Mouse (Mus musculus): ENCODE results near the gene Cenpu. TPM values are rescaled to one million over a fixed set of nuclear protein-coding genes. Genes with fewer than 3 reads are reported as not detected.
"Not testable (repeated sequence)": the region's sequence is repeated elsewhere in the genome, so short reads cannot be mapped to it uniquely, and the experiment has no call there.

Cenpu gene
- polyA plus RNA-seq, 1 experiment from 2014 or later, result 19.6 TPM

- no peak overlapping the region for H3K4me2 ChIP-seq (ENCODE audit: low read length)
- ATAC-seq (no peak), DNase-seq (ENCODE audit: low spot score) (no peak)
- 80% methylated on average over 7 of the region's 7 CpGs for WGBS
- peaks cover 21% of the 10 kb centered on the region for H3K36me3 ChIP-seq (ENCODE audit: control insufficient read depth, insufficient read depth, low read length)
- no peak overlapping the region for H3K4me3 ChIP-seq (ENCODE audit: low read depth, low read length)
- no peak overlapping the region for H3K9ac ChIP-seq (ENCODE audit: low read length)
- no peaks in the 10 kb centered on the region; the same call in 1 of the 2 replicates for H3K4me1 ChIP-seq (ENCODE audit: control insufficient read depth, insufficient read depth, low read length)
- H3K9me3 ChIP-seq (replicated peaks; ENCODE audit: control insufficient read depth, low read length), result no peaks in the 10 kb centered on the region
- no peaks in the 10 kb centered on the region for H3K27me3 ChIP-seq (replicated peaks; ENCODE audit: control insufficient read depth, insufficient read depth, low read length)
- H3K27ac ChIP-seq (ENCODE audit: low read depth, low read length), result no peak overlapping the region
These were observed 15.2 kb downstream of the Cenpu start for GRCm38 (mm10) chr8:46566914-46567529.

GRCm38 (mm10) chr8:46567946-46568345, 16.1 kb downstream of the Cenpu start:
- no peak for ATAC-seq
- H3K4me2 ChIP-seq (ENCODE audit: low read length), result no peak overlapping the region
- no peak overlapping the region for H3K9ac ChIP-seq (ENCODE audit: low read length)

GRCm38 (mm10) chr8:46568942-46569341, 17.1 kb downstream of the Cenpu start:
- Histone ChIP-seq H3K4me2 (ENCODE audit: low read length) (no peak overlapping the region), H3K9me3 (replicated peaks; ENCODE audit: control insufficient read depth, low read length) (no peaks in the 10 kb centered on the region), H3K27ac (ENCODE audit: low read depth, low read length) (no peak overlapping the region), H3K4me1 (ENCODE audit: control insufficient read depth, insufficient read depth, low read length) (no peaks in the 10 kb centered on the region; the same call in 1 of the 2 replicates), H3K27me3 (replicated peaks; ENCODE audit: control insufficient read depth, insufficient read depth, low read length) (no peaks in the 10 kb centered on the region), H3K9ac (ENCODE audit: low read length) (no peak overlapping the region), H3K4me3 (ENCODE audit: low read depth, low read length) (no peak overlapping the region), H3K36me3 (ENCODE audit: control insufficient read depth, insufficient read depth, low read length) (peaks cover 23% of the 10 kb centered on the region)
- ATAC-seq, result no peak
- 81% methylated on average over 2 of the region's 2 CpGs for WGBS
- DNase-seq (ENCODE audit: low spot score), result peak; percentile 16

More at GRCm38 (mm10) chr8:46567946-46568345, 16.1 kb downstream of the Cenpu start:
- WGBS, result 90% methylated on average over 8 of the region's 8 CpGs
- Histone ChIP-seq H3K27ac (ENCODE audit: low read depth, low read length) (no peak overlapping the region), H3K4me3 (ENCODE audit: low read depth, low read length) (no peak overlapping the region), H3K27me3 (replicated peaks; ENCODE audit: control insufficient read depth, insufficient read depth, low read length) (no peaks in the 10 kb centered on the region), H3K9me3 (replicated peaks; ENCODE audit: control insufficient read depth, low read length) (no peaks in the 10 kb centered on the region), H3K36me3 (ENCODE audit: control insufficient read depth, insufficient read depth, low read length) (peaks cover 17% of the 10 kb centered on the region), H3K4me1 (ENCODE audit: control insufficient read depth, insufficient read depth, low read length) (no peaks in the 10 kb centered on the region; the same call in 1 of the 2 replicates)
- DNase-seq (ENCODE audit: low spot score), result no peak

- WGBS, result 86% methylated on average over 19 of the region's 19 CpGs
- Histone ChIP-seq H3K4me3 (ENCODE audit: low read depth, low read length) (no peak overlapping the region), H3K9ac (ENCODE audit: low read length) (no peak overlapping the region), H3K36me3 (ENCODE audit: control insufficient read depth, insufficient read depth, low read length) (peaks cover 27% of the 10 kb centered on the region), H3K9me3 (replicated peaks; ENCODE audit: control insufficient read depth, low read length) (no peaks in the 10 kb centered on the region), H3K27me3 (replicated peaks; ENCODE audit: control insufficient read depth, insufficient read depth, low read length) (no peaks in the 10 kb centered on the region), H3K4me1 (ENCODE audit: control insufficient read depth, insufficient read depth, low read length) (no peaks in the 10 kb centered on the region; the same call in 1 of the 2 replicates), H3K27ac (ENCODE audit: low read depth, low read length) (no peak overlapping the region), H3K4me2 (ENCODE audit: low read length) (no peak overlapping the region)
- no peak for DNase-seq (ENCODE audit: low spot score)
- no peak for ATAC-seq
These were observed 18.0 kb downstream of the Cenpu start for GRCm38 (mm10) chr8:46569659-46570441.

- Histone ChIP-seq H3K9me3 (replicated peaks; ENCODE audit: control insufficient read depth, low read length) (no peaks in the 10 kb centered on the region), H3K4me2 (ENCODE audit: low read length) (no peak overlapping the region), H3K36me3 (ENCODE audit: control insufficient read depth, insufficient read depth, low read length) (peaks cover 31% of the 10 kb centered on the region), H3K27ac (ENCODE audit: low read depth, low read length) (no peak overlapping the region), H3K9ac (ENCODE audit: low read length) (no peak overlapping the region), H3K27me3 (replicated peaks; ENCODE audit: control insufficient read depth, insufficient read depth, low read length) (no peaks in the 10 kb centered on the region), H3K4me3 (ENCODE audit: low read depth, low read length) (no peak overlapping the region), H3K4me1 (ENCODE audit: control insufficient read depth, insufficient read depth, low read length) (no peaks in the 10 kb centered on the region; the same call in 1 of the 2 replicates)
- whole genome bisulfite sequencing, result 94% methylated on average over 10 of the region's 14 CpGs
- ATAC-seq (no peak), DNase-seq (ENCODE audit: low spot score) (no peak)
These were observed 18.8 kb downstream of the Cenpu start for GRCm38 (mm10) chr8:46570673-46571072.

GRCm38 (mm10) chr8:46573446-46573845, 21.6 kb downstream of the Cenpu start:
- ATAC-seq, result no peak
- WGBS, result 77% methylated on average over 2 of the region's 2 CpGs
- H3K9ac ChIP-seq (ENCODE audit: low read length), result no peak overlapping the region

GRCm38 (mm10) chr8:46573964-46574363, 22.1 kb downstream of the Cenpu start:
- Histone ChIP-seq H3K27me3 (replicated peaks; ENCODE audit: control insufficient read depth, insufficient read depth, low read length) (no peaks in the 10 kb centered on the region), H3K4me1 (ENCODE audit: control insufficient read depth, insufficient read depth, low read length) (no peaks in the 10 kb centered on the region; the same call in 1 of the 2 replicates), H3K4me2 (ENCODE audit: low read length) (no peak overlapping the region), H3K4me3 (ENCODE audit: low read depth, low read length) (no peak overlapping the region), H3K9ac (ENCODE audit: low read length) (no peak overlapping the region), H3K9me3 (replicated peaks; ENCODE audit: control insufficient read depth, low read length) (no peaks in the 10 kb centered on the region), H3K27ac (ENCODE audit: low read depth, low read length) (no peak overlapping the region), H3K36me3 (ENCODE audit: control insufficient read depth, insufficient read depth, low read length) (peaks cover 52% of the 10 kb centered on the region)
- DNase-seq (ENCODE audit: low spot score), result no peak
- 97% methylated on average over 2 of the region's 2 CpGs for WGBS
- ATAC-seq, result no peak

More at GRCm38 (mm10) chr8:46573446-46573845, 21.6 kb downstream of the Cenpu start:
- no peak overlapping the region for H3K4me2 ChIP-seq (ENCODE audit: low read length)
- no peaks in the 10 kb centered on the region; the same call in 1 of the 2 replicates for H3K4me1 ChIP-seq (ENCODE audit: control insufficient read depth, insufficient read depth, low read length)
- no peak overlapping the region for H3K4me3 ChIP-seq (ENCODE audit: low read depth, low read length)
- DNase-seq (ENCODE audit: low spot score), result no peak
- H3K27ac ChIP-seq (ENCODE audit: low read depth, low read length), result no peak overlapping the region
- no peaks in the 10 kb centered on the region for H3K27me3 ChIP-seq (replicated peaks; ENCODE audit: control insufficient read depth, insufficient read depth, low read length)
- H3K9me3 ChIP-seq (replicated peaks; ENCODE audit: control insufficient read depth, low read length), result no peaks in the 10 kb centered on the region
- peaks cover 48% of the 10 kb centered on the region for H3K36me3 ChIP-seq (ENCODE audit: control insufficient read depth, insufficient read depth, low read length)

GRCm38 (mm10) chr8:46578794-46579193, 27.0 kb downstream of the Cenpu start:
- no peaks in the 10 kb centered on the region for H3K9me3 ChIP-seq (replicated peaks; ENCODE audit: control insufficient read depth, low read length)
- no peak overlapping the region for H3K4me2 ChIP-seq (ENCODE audit: low read length)
- no peaks in the 10 kb centered on the region for H3K27me3 ChIP-seq (replicated peaks; ENCODE audit: control insufficient read depth, insufficient read depth, low read length)
- no peak overlapping the region for H3K4me3 ChIP-seq (ENCODE audit: low read depth, low read length)
- H3K9ac ChIP-seq (ENCODE audit: low read length), result no peak overlapping the region
- DNase-seq (ENCODE audit: low spot score) (no peak), ATAC-seq (no peak)
- no peaks in the 10 kb centered on the region for H3K4me1 ChIP-seq (ENCODE audit: control insufficient read depth, insufficient read depth, low read length)
- H3K36me3 ChIP-seq (ENCODE audit: control insufficient read depth, insufficient read depth, low read length), result peaks cover 61% of the 10 kb centered on the region
- 95% methylated on average over 9 of the region's 9 CpGs for WGBS
- no peak overlapping the region for H3K27ac ChIP-seq (ENCODE audit: low read depth, low read length)

- WGBS, result 43% methylated on average over 4 of the region's 4 CpGs
- ATAC-seq, result not testable (repeated sequence)
These were observed 32.5 kb downstream of the Cenpu start for GRCm38 (mm10) chr8:46584328-46584727.

More at GRCm38 (mm10) chr8:46584328-46584727, 32.5 kb downstream of the Cenpu start:
- H3K27me3 ChIP-seq (replicated peaks; ENCODE audit: control insufficient read depth, insufficient read depth, low read length); DNase-seq (ENCODE audit: low spot score); H3K9ac ChIP-seq (ENCODE audit: low read length); H3K9me3 ChIP-seq (replicated peaks; ENCODE audit: control insufficient read depth, low read length); H3K4me2 ChIP-seq (ENCODE audit: low read length); H3K27ac ChIP-seq (ENCODE audit: low read depth, low read length); H3K4me3 ChIP-seq (ENCODE audit: low read depth, low read length); H3K4me1 ChIP-seq (ENCODE audit: control insufficient read depth, insufficient read depth, low read length): not testable (repeated sequence)
- H3K36me3 ChIP-seq (ENCODE audit: control insufficient read depth, insufficient read depth, low read length), result peaks cover 17% of the 10 kb centered on the region

All from forebrain, embryonic 14.5 days (tissue).